Mouse (Mus musculus): Measurements from ENCODE around the gene March8.

GRCm38 (mm10) chr6:116440447-116440846 is 102.6 kb downstream of the March8 start:
- TF ChIP-seq POLR2A (IDR thresholded peaks at IDR 0.05; ENCODE audit: insufficient read length, low read depth) (no peak), MYOG (IDR thresholded peaks at IDR 0.05; ENCODE audit: control insufficient read depth in 1 of 3, insufficient read depth in 1 of 3, insufficient read length in 2 of 3, low read depth in 2 of 3) (no peak), CEBPB (IDR thresholded peaks at IDR 0.05; ENCODE audit: insufficient read depth, poor library complexity, severe bottlenecking) (no peak), USF1 (IDR thresholded peaks at IDR 0.05; ENCODE audit: low read depth) (no peak), MYOD1 (IDR thresholded peaks at IDR 0.05; ENCODE audit: control insufficient read depth in 1 of 3, insufficient read length in 2 of 3, low read depth in 2 of 3) (no peak), POLR2AphosphoS2 (IDR thresholded peaks at IDR 0.05; ENCODE audit: insufficient read length, low read depth) (no peak), TCF3 (IDR thresholded peaks at IDR 0.05; ENCODE audit: insufficient read length, low read depth) (no peak), E2F4 (IDR thresholded peaks at IDR 0.05; ENCODE audit: insufficient read depth) (no peak)

Measured in myocyte (in vitro differentiated cells).